Mouse (Mus musculus) layer of hippocampus, postnatal 14 days (tissue): Measurements from ENCODE around the gene Ranbp1. TPM values are rescaled to one million over a fixed set of nuclear protein-coding genes. Genes with fewer than 3 reads are reported as not detected.

Source experiments
- DNase-seq, 2 experiments: peaks; one replicate each; pipeline ENCODE4 v3.0.0; 2021 to 2022; ENCODE audit warnings: low spot score in 2 of 2, mixed read lengths in 1 of 2
- total RNA-seq, 2 experiments: library from RNA; stranded (reverse); gene quantifications; 2 replicates each; pipeline ENCODE4 v1.2.3; 2021

Ranbp1 gene
- total RNA-seq, 2 experiments from 2014 or later: 98.3 to 104 TPM

DNA sequence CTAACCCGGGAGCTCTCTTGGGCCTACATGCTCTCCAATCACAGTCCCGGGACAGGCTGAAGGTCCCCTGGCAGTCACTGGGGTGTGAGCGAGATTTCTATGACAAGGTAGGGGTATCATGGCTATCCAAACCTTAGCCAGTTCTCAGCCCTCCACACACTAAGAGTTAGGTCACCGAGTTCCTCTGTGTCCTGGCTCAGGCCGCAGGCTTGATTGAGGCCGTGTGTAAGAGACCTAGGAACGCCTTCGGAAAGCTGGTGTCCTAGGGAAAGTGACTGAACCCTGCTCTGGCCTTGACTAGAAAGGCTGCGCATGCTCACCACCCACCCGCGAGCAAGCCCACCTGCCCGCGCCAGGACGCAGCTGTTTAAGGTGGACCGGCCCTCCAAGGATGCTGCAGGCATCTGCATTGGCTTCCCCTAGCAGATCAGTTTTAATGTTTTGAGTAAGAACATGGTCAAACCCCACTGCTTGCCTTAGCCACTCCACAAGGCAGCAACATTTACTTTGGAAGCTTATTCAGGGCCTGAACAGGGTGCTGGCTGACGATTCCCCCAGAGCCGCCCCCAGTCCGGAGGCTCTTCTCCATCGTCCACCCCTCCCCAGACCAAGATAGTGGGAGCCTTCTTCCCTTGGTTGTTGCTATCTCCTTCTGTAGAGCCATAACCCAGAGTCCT lies 13.0 kb downstream of the Ranbp1 start:
- DNase-seq: peak; percentile 68 to 71

DNA sequence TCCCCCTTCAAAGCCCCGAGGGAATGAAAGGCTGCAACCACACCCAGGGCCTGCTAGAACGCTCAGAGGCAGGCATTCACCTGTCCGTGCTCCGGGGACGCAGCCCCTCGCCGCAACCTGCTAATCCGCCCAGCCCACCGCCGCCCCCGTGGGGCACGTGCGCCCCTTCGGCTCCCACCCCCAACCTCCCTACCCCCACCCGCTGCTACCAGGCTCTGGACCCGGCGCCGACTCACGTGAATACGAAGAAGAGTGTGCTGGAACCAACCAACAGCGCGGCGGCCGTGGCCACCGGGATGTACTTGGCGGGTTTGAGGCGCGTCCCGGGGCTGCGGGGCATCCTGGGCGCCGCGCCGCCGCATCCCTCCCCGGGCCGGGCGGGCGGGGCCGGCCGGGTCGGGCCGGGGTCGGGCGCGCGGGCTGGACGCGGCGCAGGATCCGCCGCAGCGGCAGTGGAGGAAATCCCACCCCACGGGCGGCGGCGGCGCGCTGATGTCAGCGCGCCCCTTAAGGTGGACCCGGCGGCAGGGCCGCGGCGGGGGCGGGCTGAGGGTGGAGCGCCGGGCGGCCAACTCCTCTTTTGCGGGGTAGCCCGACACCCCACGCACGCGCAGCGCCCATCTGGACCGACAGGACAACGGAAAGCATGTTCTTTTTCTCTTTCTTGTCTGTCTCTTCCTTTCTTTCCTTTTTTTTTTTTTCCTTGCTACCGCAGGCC lies 13.7 kb downstream of the Ranbp1 start, which contains the start of gene Zdhhc8:
Gene Zdhhc8 (minus strand): TSS at position 466 of the 718 bp plus-strand sequence.
- peak in 1 of 2 experiments; percentile 75 for DNase-seq

DNA sequence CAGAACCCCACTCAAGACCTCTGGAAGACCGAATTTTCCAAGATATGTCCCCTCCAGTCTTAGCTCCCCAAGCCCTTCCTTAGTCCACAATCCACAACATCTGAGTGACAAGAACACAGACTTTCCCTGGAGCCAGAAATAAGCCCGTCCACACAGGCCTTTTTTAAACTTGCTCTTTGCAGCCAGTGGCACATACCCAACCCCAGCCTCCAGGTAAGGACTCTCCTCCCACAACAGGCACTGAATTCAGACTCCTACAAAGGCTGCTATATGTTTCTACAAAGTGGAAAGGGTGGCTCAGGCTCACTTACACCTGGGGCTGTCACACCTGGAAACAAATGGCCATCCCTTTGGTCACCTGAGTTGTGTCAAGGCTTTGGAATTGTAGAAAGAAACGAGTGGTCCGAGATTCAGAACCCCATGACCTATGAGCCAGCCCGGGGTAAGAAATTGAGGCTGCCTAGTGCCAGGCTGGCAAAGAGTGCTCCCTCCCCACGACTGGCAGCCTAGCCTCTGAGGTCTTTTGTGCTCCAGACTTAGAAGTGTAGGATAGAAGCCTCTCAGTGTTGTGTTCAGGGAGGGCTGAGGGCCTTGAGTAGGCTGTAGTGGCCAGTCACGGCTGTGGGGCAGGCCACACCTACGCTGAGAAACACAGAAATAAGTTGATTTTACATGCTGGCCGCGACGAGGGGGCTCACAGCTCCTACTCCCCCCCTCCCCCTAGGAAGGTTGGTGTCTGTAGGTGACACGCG lies 14.4 kb downstream of the Ranbp1 start:
- no peak for DNase-seq

DNA sequence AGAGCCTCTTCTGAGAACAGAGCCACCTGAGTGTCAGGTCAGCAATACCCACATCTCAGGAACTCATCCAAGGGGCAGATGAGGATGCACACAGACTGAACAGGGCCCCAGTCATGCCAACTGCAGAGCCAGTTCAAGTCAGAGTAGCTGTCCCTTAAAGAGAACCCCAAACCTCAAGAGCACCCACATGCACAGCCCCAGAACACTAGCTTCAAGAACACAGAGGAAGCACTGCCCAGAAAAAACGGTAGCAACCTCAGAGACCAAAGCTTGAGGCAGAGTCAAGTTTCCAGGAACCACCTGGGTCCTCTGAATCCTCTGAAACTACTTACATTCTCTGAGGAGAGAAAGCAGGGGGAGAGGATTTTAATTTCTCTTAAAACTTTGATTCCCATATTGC lies 15.1 kb downstream of the Ranbp1 start:
- DNase-seq: no peak

DNA sequence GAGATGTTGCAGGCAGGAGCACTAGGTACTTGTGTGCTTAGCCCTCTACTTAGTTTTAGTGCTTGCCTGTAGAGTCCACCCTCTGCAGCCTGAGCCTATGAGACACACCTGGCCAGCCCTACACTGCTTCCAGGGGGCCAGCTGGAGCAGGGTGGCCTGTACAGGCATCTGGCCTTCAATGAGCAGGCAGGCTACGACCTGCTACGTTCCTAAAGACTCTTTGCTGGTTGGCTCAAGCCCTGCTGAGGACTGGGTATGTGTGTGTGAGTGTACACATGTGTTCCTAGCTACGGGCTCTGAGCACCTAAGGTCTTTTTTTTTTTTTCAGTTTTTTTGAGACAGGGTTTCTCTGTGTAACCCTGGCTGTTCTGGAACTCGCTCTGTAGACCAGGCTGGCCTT lies 17.1 kb downstream of the Ranbp1 start:
- DNase-seq: no peak

DNA sequence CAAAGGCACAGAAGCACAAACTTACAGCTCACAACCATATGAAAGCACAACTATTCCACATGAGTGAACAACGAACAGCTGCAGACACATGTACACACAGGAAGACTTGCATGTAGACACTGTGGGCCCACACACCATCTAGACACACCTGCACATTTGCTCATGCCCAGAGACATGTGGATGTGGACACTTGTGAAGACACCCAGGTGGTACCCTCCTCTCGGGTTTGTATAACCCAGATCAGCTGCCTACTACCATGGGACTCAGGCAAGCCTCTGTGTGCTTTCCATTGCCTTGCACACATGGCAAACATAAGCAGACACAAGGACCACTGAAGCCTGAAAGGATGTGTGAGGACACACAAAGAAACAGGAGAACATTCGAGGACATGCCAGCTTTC lies 17.5 kb downstream of the Ranbp1 start:
- DNase-seq: no peak

DNA sequence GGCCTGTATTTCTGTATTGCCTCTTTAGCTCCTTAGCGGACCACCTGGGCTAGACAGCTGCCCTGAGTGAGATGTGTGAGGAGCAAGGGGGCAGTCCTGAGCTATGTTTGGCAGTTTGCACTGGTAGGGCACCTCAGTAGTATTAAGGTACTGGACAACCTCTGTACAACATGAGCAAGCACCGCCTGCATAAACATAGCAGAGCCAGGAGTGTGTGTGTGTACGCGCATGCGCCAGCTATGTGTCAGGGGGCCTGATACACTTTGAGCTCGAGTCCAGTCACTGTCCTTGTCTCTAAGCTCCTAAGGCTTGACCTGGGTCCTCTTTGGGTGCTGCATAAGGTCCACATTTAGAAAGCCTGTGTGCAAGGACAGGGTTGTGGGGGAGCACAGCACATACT lies 17.9 kb downstream of the Ranbp1 start:
- DNase-seq: no peak

DNA sequence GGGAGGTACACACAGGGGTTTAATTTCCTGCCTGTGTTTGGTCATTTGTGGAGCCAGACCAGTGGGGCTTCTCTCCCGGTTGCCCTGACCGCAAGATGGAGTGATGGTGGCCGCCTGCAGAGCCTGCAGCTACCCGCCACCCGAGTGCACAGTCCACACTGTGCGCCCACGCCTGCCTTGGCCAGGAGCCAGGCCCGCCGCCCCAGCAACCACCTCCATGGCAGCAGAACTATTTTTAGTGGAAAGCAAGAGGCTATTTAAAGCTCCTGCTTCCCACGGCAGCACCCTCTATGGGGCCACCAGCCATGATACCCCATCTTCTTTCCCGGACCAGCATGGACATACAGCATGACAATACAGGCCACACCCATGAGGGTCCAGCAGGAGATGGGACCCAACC lies 18.9 kb downstream of the Ranbp1 start:
- DNase-seq: peak; percentile 69 to 71

DNA sequence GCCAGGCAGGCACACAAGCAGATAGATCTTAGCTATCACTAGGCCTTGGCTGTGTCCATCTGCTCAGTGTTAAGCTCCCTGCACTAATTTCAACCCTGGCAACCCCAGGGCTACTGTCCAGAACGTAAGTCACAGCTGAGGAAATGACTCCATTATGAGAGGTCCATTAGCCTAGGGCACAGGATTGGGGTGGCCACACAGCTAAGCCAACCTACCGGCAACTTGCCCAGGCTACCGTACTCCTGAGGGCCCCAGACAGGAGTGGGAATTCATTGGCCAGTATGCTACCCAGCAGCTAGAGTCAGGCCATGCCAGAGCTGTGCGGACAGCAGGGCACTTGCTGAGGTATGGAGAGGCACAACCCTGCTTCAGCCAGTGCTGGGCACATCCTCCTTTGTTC lies 19.7 kb downstream of the Ranbp1 start:
- DNase-seq: no peak

DNA sequence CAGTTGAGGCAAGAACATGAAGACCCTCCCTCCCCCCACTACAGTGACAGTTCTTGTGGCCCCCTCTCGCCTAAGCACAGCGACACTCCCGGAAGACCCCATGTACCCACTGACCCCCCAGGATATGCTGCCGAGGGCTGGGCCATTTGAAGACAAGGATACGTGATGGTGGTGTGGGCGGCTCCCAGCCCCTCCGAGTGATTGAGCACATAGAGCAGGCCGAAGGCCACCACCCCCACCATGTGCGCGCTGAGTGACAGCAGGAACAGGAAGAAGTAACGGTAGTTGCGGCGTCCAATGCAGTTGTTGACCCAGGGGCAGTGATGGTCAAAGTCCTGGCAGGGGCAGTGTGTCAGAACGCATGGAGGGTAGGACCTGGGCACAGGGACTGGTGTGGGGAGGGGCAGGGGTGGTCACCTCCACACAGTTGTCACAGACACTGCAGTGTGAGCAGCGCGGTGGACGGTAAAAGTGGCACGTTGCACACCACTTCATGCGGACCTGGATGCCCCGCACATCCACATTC lies 20.6 kb downstream of the Ranbp1 start:
- no peak for DNase-seq

DNA sequence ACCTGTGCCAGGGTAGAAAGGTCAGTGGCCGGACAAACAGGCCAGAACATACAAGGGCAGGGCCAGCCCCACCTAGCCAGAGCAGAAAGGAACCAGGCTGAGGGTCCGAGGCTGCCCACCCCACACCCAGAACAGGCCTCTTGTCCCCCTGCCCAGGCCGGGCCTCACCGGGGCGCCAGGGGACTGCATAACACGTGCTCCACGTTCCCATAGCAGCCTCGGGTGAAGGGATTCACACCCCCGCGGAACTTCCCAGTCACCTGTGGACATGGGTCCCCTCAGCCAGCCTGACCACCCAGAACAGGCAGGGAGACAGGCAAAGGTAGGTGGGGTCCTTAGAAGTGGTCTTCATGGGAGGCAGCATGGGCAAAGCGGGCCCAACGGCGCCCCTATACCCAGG lies 21.3 kb downstream of the Ranbp1 start:
- DNase-seq: no peak

DNA sequence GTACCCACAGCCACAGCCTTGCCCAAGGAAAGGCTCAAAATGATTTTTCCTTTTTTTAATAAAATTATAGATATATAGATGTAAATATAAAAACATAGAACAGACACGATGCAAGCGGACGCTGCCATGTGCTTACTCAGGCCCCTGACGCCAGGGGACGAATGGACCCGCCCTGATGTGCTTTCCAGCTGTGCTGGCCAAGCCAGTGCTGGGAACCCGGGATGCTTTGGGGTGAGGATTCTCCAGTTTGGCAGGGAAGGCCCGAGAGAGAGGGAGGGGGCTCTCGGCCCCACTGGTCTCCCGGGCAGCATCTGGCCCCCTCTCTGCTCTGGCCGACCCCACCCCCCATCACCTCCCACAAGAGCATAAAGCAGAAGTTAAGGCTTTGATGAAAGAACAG lies 26.3 kb downstream of the Ranbp1 start:
- no peak for DNase-seq

DNA sequence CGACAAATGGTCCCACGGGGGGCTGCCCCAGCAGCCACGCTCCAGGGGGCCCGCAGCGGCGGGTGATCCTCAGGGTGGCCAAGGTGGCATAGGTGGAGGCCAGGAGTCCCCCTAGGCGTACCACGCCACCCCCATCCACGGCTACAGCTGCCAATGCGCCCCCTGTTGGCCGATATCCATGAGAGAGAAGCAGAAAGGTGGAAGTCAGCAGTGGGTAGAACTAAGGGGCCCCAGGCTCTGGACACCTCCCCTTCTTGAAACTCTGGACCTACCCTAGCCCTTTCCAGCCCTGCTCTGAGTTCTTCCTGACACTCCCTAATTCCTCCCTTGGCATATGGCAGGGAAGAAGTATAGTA lies 27.0 kb downstream of the Ranbp1 start:
- DNase-seq: no peak

DNA sequence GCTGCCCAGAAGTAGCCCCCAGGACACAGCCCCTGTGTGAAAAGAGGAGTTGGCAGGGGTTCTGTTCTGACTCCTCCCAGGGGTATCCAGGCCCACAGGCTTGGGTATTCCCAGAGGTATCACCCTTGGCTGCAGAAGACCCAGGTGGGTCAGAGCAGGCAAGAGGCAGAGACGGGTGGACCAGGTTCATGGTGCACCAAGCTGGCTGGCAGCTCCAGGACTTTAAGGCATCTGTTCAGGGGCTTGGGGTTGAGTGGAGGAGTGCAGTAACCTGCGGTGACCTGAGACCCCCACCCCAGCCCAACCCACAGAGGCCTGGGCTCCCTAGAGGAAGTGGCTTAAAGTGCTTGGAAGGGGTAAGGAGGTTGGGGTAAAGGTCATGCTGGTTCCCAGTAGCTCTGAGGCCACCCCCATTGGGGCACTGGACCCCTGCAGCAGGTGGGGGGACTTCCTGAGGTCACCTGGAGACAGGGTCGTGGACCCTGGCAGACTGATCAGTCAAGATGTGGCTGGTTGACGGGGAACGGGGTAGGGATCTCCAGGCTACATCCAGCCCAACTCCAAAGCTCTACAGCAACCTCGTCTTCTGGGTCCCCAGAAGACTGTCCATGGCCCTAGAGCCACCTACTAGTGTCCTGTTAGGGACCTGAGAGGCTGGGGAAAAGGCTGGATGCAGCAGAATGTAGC lies 27.5 kb downstream of the Ranbp1 start:
- no peak for DNase-seq

DNA sequence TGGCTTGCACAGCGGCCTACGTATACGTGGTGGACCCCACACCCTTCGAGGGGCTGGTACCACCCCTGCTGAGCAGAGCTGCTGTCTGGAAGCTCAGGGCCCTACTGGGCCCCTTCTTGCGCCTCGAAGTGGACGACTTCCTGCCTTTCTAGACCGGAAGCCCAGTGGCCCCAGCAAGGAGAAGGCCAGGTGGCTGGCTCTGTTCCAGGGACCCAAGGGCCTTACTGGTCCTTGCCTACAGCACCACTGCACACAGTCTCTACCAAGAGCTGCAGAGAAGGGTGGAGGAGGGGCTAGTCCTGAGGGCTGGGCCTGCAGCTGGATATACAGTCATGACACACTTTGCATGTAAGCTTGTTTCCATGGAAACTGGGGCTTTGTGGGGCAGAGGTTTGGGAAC lies 28.5 kb downstream of the Ranbp1 start:
- DNase-seq: no peak

DNA sequence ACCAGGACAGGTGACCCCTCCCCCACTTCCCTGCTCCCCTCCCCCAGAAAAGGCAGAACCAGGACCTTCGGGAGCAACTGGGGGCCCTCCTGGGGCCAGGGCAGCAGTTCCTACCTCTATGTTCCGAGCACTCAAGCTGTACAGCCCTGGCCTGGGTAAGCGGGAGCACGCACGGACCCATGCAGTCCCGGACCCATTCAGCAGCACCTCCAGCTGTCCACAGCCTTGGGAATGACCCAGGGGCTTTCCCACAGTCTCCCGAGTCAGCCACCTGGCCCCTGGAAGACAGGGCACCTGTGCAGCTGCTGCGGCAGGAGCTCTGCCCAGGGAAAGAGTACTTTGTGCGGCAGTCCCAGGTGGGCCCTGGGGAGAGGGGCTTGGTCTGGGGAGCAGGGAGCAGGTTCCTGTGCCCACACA lies 29.9 kb downstream of the Ranbp1 start:
- DNase-seq: no peak

DNA sequence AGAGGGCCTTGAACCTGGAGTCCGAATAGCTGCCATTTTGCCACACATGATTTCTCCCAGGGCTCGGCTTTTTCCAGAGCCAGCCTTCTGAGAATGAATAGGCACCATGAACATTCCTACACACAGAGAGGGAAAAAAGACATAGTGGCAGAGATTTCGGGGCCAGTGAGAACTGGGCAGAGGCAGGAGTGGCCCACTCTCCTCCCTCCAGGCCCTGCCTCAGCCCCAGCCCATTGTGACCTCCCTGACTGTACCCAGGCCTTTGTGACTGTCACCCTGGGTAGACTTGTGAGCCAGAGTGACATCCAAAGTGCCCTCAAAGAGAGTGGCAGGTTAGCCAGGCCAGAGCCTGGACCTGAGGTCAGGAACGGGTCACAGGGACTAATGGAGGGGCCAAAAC lies 31.0 kb downstream of the Ranbp1 start, which contains the start of gene Ccdc188:
Gene Ccdc188 (plus strand): TSS at position 301 of the 400 bp plus-strand sequence.
- no peak for DNase-seq

DNA sequence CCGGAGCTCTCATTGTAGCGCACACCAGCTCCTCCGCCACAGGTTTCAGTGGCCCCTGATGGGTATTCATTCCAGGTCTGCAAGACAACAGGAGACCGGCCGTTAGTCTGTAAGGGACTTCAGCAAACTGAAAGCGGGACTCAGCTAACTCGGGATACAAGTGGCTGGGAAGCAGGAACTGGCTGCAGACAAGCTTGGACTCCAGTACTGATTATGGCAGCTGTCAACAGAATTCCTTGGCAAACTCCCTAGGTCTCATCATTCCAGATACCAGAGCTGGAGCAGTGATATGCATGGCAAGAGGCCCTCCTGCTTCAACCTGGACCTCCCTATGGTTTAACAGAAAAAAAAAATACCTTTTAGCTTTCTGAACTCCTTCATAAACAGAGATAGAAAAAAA lies 33.7 kb downstream of the Ranbp1 start:
- peak in 1 of 2 experiments; percentile 71 for DNase-seq

DNA sequence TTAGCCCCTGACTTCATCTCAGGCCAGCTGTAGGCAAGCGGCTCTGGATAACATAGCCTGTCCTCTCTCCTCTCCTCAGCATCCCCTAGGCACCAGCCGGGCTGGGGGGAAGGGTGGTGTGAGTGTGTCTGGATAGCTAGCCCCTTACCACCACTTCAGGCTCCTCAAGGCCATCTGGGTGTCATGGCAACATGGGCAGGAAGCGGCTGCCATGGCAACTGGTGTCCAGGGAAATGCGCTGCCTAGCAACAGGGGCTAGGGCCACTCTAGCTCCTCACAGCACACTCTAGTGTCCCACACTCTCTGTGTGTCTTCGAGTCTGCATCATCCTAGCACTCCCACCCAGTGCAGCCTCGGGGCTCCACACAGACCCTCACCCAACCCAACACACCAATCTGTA lies 34.8 kb downstream of the Ranbp1 start:
- peak; percentile 69 to 74 for DNase-seq

DNA sequence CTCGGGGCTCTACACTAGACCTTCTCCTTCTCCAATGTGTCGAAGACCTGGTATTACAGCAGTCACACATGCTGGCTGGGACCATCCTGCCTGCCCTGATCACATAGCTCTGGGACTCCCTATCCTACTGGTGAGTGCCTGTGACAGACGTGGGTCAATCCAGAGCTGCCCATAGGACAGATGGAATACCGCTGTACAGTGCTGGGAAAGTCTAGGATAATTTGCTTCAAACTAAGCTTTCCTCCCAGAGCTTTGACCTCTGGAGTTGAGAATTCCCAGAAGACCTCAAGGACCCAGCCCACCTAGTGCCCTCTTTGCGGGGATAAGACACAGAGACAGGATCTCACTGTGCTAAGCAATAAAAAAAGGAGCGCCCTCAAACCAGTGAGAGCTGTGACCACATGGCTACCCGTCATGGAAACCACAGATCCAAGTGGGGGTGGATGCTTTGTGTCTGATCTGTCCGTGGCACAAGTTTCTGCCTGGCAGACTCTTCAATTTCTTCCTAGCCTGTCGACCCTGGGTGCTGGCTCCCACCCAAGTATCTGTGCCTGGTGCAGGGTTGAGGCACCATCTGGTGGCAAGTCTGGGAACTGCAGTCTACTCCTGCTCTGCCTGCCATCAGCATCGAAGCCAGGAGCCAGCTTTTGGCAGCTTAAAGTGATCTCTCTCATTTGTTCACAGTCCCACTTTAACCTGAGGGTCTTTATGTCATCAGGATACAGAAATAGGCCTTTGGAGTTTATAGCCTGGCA lies 36.9 kb downstream of the Ranbp1 start:
- peak; percentile 95 to 98 for DNase-seq
